Mouse (Mus musculus) gastrocnemius, postnatal 4 days (tissue): ENCODE data around the gene Gm49661. TPM values are rescaled to one million over a fixed set of nuclear protein-coding genes. Genes with fewer than 3 reads are reported as not detected.
A peak's percentile ranks its signal among the peaks of the same experiment; 100 is the strongest.

ENCODE experiments used
- DNase-seq, 2 experiments: peaks; one replicate each; pipeline ENCODE4 v3.0.0; 2021 to 2022; ENCODE audit warnings: low spot score in 2 of 2, mixed read lengths in 2 of 2
- total RNA-seq, 2 experiments: library from RNA; stranded (reverse); gene quantifications; 2 replicates each; pipeline ENCODE4 v1.2.3; 2021

Gene Gm49661
- total RNA-seq, 2 experiments from 2014 or later = 2.0 TPM; not detected in 1

DNA sequence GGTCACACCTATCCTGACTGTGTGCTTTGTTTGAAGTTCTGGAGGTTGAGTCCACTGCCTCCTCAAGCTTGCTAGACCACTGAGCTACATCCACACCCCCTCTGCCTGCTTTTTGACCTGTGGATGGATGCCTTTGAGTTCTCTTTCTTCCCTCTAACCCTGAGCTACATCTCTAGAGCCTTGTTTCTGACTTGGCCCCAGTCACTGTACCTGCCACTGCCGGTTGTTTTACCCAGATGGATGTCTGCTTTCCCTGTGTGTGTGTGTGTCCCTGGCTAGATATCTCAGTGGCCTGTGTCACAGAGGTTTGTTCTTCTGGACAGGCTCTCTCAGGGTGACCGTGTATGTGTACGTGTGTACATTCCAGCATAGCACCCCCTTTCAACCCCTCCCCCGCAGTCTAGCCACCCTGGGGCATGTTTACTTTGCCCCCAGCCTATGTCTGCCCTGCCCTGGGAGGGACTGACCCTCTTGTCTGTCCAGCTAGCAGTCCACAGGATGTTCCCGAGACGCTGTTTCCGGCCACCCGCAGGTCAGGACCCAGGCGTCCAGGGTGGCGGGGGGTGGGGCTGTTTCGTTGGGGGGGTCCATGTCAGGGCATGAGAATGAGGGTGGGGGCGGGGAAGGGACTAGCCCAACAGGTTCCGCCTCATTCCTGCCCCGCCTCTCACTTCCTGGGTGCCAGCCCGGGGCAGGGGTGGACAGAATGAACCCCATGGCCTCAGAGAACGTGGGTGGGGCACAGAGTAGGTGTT is 15.2 kb upstream of the Gm49661 start:
- DNase-seq = no peak

DNA sequence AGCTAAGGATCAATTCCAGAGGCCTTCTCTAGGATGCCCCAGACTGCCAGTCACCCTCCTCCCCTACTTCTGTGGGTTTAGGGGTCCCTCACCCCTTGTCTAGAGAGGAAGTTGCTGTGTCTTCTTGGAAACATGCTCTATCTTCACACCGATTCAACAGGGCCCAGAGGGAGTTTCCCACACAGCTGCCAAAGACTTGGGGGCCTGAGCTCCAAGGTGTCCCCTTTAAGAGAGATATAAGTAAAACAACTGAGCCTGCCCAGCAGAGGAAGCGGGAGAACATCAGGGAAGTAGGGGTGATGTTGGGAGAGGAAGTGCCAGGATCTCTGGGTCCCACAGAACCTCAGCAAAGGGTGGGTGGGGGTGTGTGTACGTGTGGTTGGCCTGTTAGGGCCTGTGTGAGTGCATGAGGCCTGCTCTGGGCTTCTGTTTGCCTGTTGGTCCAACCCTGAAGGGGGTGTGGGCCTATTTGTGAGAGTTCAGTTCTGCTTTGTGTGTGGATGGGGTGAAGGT is 13.3 kb upstream of the Gm49661 start:
- no peak for DNase-seq

DNA sequence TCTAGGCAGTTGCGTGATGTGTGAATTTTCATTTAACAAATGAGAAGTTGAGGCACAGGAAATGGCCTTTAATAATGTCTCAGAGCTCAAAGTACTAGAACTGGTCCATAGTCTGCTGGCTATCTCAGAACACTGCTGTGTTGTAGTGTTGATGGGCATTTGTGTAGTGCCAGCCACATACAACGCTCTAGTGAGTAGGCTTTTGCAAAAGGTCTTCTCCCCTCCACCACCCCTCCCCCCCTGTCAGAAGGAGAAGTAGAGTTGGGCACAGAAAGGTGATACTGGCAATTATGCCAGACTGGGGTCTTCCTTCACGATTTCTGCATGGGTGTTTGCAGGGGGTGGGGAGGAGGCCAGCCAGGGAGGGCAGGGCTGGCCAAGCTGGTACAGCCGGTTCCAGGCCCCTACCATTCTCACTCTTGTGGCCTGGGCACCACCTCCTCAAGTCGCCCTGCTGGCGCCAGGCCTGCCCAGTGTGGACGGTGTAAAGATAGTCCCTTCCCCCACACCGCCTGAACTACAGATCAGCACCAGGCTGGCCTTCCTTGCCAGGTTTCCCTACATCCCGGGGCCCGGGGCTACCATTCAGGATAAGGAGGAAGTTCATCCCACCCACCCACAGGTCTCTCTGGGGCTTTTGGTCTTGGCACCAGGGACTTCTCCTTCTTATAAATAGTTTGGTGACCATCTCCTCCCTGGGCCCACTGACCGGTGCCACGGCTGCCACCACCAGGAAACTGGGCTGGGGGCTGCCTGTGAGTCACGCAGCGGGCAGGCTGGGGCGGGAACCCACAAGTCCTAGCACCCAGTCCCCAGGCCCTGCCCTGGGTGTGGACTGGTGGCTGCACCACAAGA is 12.6 kb upstream of the Gm49661 start:
- no peak for DNase-seq

DNA sequence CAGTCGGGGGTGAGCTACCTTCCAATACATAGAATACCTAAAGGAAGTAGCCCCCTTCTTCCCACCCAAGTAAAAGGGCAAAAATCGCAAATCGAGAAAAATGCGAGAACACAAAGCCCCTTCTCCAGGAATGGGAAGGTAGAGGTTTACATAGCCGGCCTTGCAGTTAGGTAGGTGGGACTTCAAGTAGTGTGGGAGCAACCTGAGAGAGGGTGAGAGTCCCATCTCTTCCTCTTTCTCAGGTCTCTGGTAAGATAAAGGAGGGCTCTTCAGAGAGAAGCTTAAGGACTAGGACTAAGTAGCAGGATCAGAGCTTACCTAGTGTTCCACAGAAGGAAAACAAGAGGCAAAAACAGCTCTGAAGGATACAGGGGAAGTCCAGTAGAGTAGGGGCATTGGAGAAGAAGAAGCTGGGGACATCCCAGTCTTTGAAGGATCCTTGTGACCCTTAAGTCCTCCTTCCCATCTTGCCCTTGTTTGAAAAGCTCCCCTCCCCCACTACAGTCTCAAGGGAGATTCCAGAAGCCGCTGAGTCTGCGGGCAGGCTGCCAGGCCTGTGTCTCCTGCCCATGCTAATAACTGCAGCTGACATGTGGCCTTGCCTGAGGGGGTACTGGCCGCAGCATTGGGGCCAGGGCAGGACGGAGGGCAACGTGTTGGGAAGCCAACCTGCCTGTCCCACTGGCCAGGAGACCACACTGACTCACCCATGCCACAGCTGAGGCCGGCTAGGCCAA is 11.6 kb upstream of the Gm49661 start:
- DNase-seq = peak in 1 of 2 experiments; percentile 68

DNA sequence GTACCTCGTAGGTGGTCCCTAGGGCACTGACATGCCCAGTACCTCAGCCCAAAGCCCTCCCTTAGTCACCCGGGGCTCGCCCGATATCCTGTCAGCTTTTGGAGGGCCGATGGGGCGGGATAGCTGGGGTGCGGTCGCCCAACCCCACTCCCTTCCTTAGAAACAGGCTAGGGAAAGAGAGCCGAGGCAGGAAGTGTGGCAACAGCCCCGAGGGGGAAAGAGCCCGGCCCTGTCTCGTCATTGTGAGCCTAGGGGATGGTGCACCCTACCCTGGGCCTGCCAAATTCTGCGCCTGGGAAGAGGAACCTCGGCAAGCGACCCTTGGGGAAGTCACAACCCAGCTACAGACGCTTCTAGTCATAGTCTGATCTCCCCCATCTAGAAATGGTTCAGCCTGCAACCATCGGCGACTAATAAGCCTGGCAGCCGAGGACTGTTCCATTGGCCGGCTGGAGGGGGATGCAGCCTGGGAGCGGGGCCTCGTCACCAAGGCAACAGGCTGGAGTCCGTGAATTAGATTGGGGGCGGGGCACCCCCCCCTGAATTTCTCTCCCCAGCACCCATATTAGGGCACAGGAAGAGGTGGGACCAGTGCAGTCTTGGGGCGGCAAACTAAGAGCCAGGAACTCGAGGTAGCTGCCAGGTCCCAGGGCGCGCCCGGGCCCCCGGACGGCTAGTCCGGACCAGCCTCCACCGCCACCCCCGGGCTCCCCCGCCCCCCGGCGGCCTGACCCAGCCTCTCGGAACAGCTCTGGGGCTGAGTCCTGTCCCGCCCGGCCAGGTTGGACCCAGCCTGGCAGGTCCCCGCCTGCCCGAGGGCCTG is 10.6 kb upstream of the Gm49661 start:
- DNase-seq = peak; percentile 64 to 86

DNA sequence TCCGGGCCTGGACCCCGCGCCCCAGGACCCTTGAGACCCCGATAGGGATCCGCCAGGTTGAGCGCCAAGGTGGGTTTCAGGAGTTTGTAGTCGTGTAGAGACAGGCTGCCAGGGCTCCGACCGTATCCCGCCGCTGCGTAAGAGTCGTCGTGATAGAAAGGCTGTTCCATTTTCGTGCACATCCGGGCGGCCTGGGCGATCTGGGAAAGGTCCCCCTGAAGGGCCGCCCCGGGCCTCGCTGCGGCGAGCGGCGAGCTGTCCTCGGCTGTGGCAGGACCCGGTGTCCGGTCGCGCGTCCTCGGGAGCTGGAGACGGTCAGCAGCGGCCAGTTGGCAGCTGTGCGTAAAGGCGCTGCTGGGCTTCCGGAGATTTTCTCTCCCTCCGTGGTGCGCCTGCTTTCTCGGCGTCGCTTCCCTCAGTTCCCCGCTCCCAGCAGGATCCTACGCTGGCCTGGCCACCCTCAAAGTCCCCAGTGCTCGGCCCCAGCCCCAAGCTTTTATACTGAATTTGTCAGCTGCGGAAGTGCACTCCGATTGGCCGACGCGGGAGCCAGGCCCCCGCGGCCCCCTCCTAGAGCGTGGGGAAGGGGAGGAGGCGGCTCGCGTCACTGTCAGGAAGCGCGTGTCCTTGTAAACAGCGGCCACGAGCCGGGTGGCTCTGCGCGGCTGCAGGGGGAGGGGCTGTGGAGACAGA is 9.2 kb upstream of the Gm49661 start, which contains the start of gene Junb:
Gene Junb, minus strand, starts transcription at position 471 of the 693 bp plus-strand sequence.
- DNase-seq = peak; percentile 79 to 89

DNA sequence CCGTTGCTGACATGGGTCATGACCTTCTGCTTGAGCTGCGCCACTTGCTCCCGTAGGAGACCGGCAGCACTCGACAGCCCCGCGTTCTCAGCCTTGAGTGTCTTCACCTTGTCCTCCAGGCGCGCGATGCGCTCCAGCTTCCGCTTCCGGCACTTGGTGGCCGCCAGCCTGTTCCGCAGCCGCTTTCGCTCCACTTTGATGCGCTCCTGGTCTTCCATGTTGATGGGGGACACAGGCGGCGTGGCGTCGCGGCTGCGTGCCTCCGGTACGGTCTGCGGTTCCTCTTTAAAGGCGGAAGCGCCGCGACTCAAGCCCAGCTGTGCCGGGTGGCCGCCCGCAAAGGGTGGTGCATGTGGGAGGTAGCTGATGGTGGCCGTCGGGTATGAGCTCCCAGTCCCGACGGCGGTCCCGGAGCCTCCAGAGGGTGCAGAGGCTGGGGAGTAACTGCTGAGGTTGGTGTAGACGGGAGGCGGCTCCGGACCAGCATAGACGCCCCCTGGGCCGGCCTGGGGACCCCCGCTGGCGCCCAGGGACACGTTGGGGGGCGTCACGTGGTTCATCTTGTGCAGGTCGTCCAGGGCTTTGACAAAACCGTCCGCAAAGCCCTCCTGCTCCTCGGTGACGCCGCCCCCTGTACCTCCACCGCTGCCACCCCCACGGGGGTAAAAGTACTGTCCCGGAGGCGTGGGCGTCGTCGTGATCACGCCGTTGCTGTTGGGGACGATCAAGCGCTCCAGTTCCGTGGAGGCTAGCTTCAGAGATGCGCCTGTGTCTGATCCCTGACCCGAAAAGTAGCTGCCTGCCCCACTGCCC is 8.4 kb upstream of the Gm49661 start:
- DNase-seq = peak in 1 of 2 experiments; percentile 63

DNA sequence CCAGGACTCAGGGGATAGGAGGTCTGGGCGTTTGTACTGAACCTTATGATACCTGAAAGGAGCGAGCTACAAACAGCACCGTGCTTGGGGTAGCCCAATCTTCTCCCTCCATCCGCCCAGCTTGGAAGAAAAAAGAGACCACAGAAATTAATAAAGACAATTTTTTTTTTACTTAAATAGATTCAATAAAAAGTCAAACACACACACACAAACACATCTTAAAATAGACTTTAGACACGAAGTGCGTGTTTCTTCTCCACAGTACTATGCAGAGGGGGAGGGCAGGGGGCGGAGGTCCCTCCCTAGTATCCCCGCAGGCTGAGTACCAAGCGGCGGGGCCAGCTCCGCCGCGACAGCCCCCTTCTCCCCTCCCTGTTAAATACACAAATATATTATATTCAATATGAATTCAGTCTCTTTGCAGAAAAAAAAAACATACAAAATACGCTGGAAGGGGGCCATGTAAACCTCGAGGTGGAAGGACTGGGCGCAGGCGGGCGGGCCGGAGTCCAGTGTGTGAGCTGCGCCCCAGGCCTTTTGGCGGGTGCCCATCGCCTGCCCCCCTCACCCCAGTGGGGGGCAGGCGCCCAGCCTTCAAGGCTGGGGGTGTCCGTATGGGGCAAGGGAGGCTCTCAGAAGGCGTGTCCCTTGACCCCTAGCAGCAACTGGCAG is 7.7 kb upstream of the Gm49661 start:
- no peak for DNase-seq

DNA sequence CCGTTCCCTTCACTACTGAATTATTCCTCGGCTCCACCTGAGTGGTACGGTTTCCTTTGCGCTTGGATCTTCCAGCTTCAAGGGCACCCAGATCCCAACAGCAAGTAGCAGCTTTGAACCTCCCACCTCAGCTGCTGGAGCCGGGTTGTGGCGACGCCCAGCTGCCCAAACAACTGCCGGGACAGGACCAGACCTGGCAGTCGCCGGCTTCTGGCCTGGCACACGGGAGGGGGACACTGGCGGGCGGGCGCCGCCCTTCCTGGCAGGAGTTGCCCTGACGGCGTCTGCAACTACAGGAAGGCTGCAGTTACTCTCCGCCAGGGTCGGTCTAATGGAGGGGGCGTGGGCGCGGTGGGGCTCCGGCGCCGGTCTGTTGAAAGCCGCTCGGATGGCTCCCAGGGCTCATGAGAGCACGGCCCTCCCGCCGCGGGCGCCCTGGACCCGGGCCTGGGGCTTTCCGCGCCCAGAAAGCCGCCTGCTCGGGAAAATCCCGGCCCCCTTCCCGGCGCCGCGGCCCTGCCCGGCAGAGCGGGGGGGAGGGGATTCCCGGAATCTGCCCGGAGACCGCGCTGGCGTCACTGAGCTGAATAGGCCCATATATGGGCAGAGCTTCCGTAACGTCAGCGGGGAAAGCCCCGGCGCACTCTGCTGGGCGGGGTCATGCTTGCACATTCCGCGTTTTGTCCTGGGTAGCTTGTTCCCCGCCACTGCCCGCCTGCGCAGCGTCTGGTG is 7.0 kb upstream of the Gm49661 start:
- peak; percentile 91 to 94 for DNase-seq

DNA sequence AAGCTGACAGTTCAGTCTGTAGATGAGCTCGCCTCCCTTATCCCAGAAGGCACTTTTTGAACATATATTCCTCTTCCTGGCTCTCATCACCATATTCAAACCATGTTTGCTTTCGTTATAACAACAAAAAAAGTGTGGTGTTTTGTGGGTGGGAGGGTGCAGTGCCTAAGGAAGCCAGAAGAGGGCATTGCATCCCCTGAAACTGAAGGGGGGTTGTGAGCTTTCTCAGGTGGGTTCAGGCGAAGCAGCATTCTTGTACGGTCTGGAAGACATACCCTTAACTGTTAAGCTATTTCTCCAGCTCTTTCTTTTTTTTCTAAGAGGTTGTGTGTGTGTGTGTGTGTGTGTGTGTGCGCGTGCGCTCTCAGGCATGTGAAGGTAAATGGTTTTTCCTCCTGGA is 6.2 kb upstream of the Gm49661 start:
- peak in 1 of 2 experiments; percentile 45 for DNase-seq

DNA sequence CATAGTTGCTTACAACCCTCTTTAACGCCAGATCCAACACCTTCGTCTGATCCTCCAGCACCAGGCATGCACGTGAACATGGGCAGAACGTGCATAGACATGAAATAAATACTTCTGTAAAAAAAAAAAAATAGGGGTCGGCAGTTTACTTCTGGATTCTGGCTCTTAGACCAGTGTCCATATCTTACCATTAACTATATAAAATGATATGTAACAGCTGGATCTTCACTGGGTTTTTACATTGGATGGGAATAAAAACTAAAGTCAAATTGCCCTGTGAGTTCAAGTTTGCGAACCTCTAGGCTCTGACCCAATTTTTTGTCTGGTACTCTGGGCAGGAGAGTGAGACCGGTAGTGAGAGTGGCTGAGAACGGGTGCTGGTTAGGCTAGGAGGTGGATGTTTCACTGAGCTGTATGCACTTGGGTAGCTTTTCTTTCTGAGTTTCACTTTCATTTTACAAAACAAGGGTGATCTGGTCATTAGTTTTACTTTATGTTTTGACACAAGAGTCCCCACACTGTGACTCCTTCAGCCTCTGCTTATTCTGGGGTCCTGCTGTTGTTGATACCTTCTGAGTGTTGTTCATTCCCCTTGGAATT is 5.4 kb upstream of the Gm49661 start:
- no peak for DNase-seq

DNA sequence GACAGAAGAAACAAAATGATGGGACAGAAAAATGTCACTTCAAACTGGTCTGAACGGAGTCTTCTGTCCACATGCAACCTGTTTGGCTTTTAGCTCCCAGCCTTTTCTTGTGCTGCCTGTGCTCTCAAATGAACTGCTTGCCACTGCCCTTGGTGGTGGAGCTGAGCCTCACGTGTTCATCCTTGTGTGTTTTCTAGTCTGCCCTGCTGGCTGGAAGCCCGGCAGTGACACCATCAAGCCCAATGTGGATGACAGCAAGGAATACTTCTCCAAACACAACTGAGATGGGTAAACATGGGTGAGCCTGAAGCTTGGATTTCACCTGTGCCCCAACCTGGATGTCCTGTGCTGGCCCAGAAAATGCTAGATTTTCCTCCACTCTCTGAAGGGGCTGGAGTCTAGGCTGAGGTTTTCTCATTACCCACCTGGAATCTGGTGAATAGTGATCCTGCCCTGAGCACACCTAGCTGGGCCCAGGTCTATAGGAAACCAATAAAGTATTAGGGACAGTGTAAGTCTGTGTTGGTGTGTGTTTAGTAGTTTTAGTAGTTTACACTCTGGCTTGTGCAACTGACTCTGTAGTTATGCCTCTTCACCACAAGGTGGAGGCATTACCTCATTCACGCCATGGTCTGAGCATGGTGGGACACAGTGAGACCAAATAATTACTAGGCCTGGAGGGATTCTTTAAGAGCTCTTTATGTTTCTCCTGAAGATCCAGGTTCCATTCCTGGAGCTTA is 4.7 kb upstream of the Gm49661 start:
- no peak for DNase-seq

DNA sequence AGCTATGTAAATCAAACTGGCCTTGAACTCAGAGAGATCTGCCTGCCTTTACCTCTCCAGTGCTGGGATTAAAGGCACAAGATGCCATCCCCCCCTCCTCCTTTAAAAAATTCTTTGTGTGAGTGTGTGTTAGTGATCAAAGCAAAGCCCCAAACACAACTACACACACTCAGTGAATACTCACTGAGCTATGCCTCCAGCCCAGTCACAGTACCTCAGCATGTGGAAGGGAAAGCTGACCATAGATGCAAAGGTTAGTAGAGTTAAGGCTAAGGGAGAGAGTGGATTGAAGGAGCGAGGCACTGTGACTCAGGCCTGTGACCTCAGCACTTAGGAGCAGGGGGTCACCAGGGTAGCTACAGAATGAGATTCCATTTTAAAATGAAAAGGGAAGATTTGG is 3.8 kb upstream of the Gm49661 start:
- DNase-seq = no peak

DNA sequence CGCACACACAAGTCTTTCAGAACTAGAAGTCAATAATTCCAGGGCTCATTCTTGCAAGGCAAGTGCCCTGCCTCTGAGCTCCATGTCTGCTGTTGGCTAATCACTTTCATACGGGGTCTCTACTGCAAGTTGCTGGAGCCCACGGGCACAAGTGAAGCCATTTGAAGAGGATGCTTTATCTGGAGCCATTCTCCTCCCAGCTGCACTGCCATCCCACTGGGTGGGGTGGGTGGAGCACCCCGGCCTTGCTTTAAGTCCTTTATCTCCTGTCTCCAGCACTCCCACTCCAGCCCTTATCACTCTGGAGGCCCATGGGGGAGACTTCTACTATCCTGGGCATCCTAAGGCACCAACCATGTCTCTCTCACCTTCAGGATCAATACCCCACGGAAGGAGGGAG is 1.7 kb upstream of the Gm49661 start:
- DNase-seq = no peak

DNA sequence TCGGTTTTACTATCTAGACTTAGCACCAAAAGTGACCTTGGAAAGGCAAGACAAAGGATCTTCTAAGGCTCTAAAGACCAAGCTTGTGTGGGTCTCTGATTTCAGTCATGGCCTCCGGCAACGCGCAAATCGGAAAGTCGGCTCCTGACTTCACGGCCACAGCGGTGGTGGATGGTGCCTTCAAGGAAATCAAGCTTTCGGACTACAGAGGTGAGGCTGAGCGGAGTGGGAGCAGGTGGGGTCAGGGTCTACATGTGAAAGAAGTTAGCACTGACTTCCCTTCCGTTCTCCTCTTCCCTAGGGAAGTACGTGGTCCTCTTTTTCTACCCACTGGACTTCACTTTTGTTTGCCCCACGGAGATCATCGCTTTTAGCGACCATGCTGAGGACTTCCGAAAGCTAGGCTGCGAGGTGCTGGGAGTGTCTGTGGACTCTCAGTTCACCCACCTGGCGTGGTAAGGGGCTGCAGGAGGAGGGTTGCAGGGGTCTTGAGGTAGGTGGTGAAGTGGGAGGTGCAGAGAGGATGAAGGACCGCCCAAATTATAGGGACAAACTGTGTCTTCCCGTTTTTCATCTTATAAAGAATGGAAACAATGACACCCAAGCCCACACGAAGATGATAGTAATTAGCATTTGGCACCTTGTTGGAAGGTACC is 1.0 kb upstream of the Gm49661 start:
- DNase-seq = no peak

DNA sequence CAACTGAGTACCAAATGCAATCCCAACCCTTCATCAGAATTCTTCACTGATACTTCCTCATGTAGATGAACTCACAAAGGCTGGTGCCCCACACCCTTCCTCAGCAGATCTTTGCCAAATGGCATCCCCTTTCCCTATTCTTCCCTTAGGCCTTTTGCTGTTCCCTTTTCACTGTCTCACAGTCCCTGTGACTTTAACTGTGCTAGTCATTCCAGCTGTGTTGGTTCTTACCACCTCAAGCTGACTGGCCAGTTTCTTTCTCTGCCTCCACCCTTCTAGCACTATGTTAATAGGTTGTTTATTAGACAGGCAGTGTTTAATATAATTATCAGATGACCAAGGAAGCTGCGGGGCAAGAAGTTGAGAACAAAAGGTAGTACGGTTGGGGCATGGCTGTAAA is 583 bp downstream of the Gm49661 start:
- DNase-seq = no peak
